Mouse (Mus musculus) forebrain, embryonic 12.5 days (tissue): ENCODE data around the gene Aida. TPM values are rescaled to one million over a fixed set of nuclear protein-coding genes. Genes with fewer than 3 reads are reported as not detected.
"Not testable (repeated sequence)": the region's sequence is repeated elsewhere in the genome, so short reads cannot be mapped to it uniquely, and the experiment has no call there.

Experiments
- ATAC-seq: fragments of 200-750 bp; cut with Nextera tagmentation; 2 replicates; pipeline ENCODE4 v1.8.0; 2017; ENCODE audit warnings: moderate TSS enrichment; ENCODE audit not compliant: low FRiP score
- H3K27ac ChIP-seq: fragments of 300-500 bp; sonication (generic); 2 replicates; pipeline ENCODE4 v1.5.1; 2016; ENCODE audit warnings: mild to moderate bottlenecking
- H3K27me3 ChIP-seq: fragments of 300-500 bp; sonication (generic); 2 replicates; pipeline ENCODE4 v1.6.1; 2016; ENCODE audit warnings: mild to moderate bottlenecking
- H3K36me3 ChIP-seq: fragments of 300-500 bp; sonication (generic); replicated peaks from 2 replicates; pipeline ENCODE4 v1.6.1; 2016; ENCODE audit warnings: mild to moderate bottlenecking
- H3K4me1 ChIP-seq: fragments of 300-500 bp; sonication (generic); 2 replicates; pipeline ENCODE4 v1.6.1; 2016
- H3K4me2 ChIP-seq: fragments of 300-500 bp; sonication (generic); 2 replicates; pipeline ENCODE4 v1.6.1; 2016; ENCODE audit warnings: mild to moderate bottlenecking, moderate library complexity
- H3K4me3 ChIP-seq: fragments of 300-500 bp; sonication (generic); replicated peaks from 2 replicates; pipeline ENCODE4 v1.5.1; 2016; ENCODE audit warnings: mild to moderate bottlenecking
- H3K9ac ChIP-seq: fragments of 300-500 bp; sonication (generic); 2 replicates; pipeline ENCODE4 v1.6.1; 2016; ENCODE audit warnings: mild to moderate bottlenecking
- H3K9me3 ChIP-seq: fragments of 300-500 bp; sonication (generic); 2 replicates; pipeline ENCODE4 v1.6.1; 2016
- WGBS: fragments of 180-500 bp; shearing (Covaris S2); methylation state at CpG from one replicate; pipeline ENCODE4 v1.1.7; 2016; 5-methylcytosine and 5-hydroxymethylcytosine counted together
- polyA plus RNA-seq: library from polyadenylated mRNA; unstranded; fragments of >200 nt; fragmentation: Nextera tagmentation; extraction: Ambion mirVana; gene quantifications from 2 replicates; pipeline ENCODE4 v1.2.1, GENCODE M21; 2016

Aida gene
- polyA plus RNA-seq, 1 experiment from 2014 or later = 65.9 TPM

- 94% methylated on average over 4 of the region's 4 CpGs for WGBS
- no peak for ATAC-seq
- Histone ChIP-seq H3K4me2 (no peak overlapping the region), H3K9ac (no peak overlapping the region), H3K27me3 (no peaks in the 10 kb centered on the region), H3K4me1 (no peaks in the 10 kb centered on the region), H3K36me3 (peaks cover 75% of the 10 kb centered on the region), H3K9me3 (no peaks in the 10 kb centered on the region), H3K27ac (no peak overlapping the region), H3K4me3 (no peak overlapping the region)
These were observed 6.8 kb upstream of the Aida start for GRCm38 (mm10) chr1:183289576-183289975.

GRCm38 (mm10) chr1:183296877-183297383, 540 bp downstream of the Aida start, which contains the start of gene Brox:
TSS of gene Brox (minus strand) at chr1:183297269.
- under 1% methylated on average over 37 of the region's 39 CpGs for WGBS
- Histone ChIP-seq H3K36me3 (peaks cover 12% of the 10 kb centered on the region), H3K4me3 (peak within 1 kb of the TSS; percentile 50), H3K27ac (peak within 1 kb of the TSS; percentile 73), H3K27me3 (no peaks in the 10 kb centered on the region), H3K9ac (peak within 1 kb of the TSS; percentile 54), H3K9me3 (no peaks in the 10 kb centered on the region), H3K4me1 (0 out of 2 replicates have a peak, but pooled peaks cover 4% of the 10 kb centered on the region), H3K4me2 (peak within 1 kb of the TSS; percentile 57)
- peak; percentile 93 for ATAC-seq

DNA sequence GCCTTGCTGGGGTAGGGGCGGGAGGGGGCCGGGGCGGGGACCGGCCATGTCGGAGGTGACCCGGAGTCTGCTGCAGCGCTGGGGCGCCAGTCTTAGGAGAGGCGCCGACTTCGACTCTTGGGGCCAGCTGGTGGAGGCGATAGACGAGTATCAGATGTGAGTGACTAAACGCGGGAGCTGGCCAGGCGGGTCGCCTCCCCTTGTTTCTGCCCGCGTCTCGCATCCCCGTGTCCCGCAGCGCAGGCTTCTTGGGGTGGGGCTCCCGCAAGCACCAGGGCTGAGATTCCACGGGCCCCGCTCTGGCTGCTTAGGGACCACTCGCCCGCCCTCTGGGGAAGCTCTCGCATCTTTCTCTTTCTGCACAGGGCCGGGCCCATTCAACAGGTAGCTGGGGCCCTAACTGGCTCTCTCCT, 1.1 kb downstream of the Aida start:
- Histone ChIP-seq H3K27me3 (no peaks in the 10 kb centered on the region), H3K9ac (peak overlapping the region; percentile 47), H3K4me3 (peak overlapping the region; percentile 50), H3K36me3 (peaks cover 7% of the 10 kb centered on the region; the same call in 1 of the 2 replicates), H3K4me2 (peak overlapping the region; percentile 57), H3K27ac (peak overlapping the region; percentile 8), H3K9me3 (no peaks in the 10 kb centered on the region), H3K4me1 (0 out of 2 replicates have a peak, but pooled peaks cover 4% of the 10 kb centered on the region)
- peak; percentile 59 for ATAC-seq
- WGBS = 0% methylated on average over 26 of the region's 30 CpGs

- Histone ChIP-seq H3K27ac (no peak overlapping the region), H3K9ac (peak overlapping the region; percentile 47), H3K9me3 (no peaks in the 10 kb centered on the region), H3K36me3 (peaks cover 4% of the 10 kb centered on the region; the same call in 1 of the 2 replicates), H3K4me1 (0 out of 2 replicates have a peak, but pooled peaks cover 4% of the 10 kb centered on the region), H3K27me3 (no peaks in the 10 kb centered on the region), H3K4me3 (peak overlapping the region; percentile 50), H3K4me2 (peak overlapping the region; percentile 57)
- ATAC-seq = no peak
- WGBS = under 1% methylated on average over 20 of the region's 20 CpGs
These were observed 1.6 kb downstream of the Aida start for GRCm38 (mm10) chr1:183297886-183298489.

- no peak overlapping the region for H3K4me3 ChIP-seq
- no peak for ATAC-seq
These were observed 2.8 kb downstream of the Aida start for GRCm38 (mm10) chr1:183299161-183299560.

DNA sequence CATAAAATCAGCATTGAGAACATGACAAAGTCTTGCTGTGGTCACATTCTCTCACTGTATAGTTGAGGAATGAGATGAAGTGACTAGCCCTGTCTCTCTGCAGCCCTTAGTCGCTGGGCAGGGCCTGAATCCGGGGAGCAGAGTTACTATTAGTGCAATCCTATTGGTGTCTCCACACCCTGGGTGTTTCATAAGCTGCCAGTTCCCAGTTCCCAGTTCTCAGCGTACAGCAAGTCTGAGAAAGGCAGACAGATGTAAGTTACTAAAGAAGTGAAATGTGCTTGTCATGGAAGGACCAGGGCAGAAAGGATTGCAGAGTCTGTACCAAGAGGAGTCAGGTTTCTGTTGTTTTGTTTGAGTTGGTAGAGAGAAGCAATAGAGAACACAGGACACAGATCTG, 11.2 kb downstream of the Aida start:
- Histone ChIP-seq H3K27me3 (no peaks in the 10 kb centered on the region), H3K4me2 (no peak overlapping the region), H3K9ac (no peak overlapping the region), H3K36me3 (no peaks in the 10 kb centered on the region; the same call in none of the 2 replicates), H3K27ac (no peak overlapping the region), H3K4me1 (no peaks in the 10 kb centered on the region), H3K9me3 (no peaks in the 10 kb centered on the region), H3K4me3 (no peak overlapping the region)
- ATAC-seq = no peak
- WGBS = 72% methylated on average over 3 of the region's 3 CpGs

More at GRCm38 (mm10) chr1:183299161-183299560, 2.8 kb downstream of the Aida start:
- Histone ChIP-seq H3K4me1 (0 out of 2 replicates have a peak, but pooled peaks cover 4% of the 10 kb centered on the region), H3K36me3 (no peaks in the 10 kb centered on the region), H3K27ac (no peak overlapping the region), H3K27me3 (no peaks in the 10 kb centered on the region), H3K4me2 (no peak overlapping the region), H3K9me3 (no peaks in the 10 kb centered on the region), H3K9ac (no peak overlapping the region)
- 88% methylated on average over 6 of the region's 6 CpGs for WGBS

GRCm38 (mm10) chr1:183308476-183308875, 12.1 kb downstream of the Aida start:
- no peaks in the 10 kb centered on the region; the same call in none of the 2 replicates for H3K36me3 ChIP-seq
- no peak overlapping the region for H3K9ac ChIP-seq
- H3K9me3 ChIP-seq = no peaks in the 10 kb centered on the region
- H3K4me3 ChIP-seq = no peak overlapping the region
- WGBS = 91% methylated on average over 1 of the region's 1 CpGs
- no peaks in the 10 kb centered on the region for H3K27me3 ChIP-seq
- H3K4me1 ChIP-seq = no peaks in the 10 kb centered on the region
- no peak overlapping the region for H3K27ac ChIP-seq
- ATAC-seq = no peak
- no peak overlapping the region for H3K4me2 ChIP-seq

DNA sequence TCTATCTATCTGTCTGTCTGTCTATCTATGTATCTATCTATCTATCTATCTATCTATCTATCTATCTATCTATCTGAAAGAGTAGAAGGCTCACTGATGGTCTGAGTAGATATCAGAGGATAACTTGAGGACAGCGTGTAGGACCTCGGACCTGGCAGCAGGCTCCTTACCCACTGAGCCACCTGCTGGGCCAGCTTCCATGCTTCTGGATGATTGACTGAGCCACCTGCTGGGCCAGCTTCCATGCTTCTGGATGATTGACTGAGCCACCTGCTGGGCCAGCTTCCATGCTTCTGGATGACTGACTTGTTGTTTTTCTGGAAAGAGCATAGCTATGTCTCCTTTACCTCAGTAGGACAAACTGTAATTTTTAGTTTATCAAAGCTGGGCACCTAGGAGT, 13.2 kb downstream of the Aida start:
- not testable (repeated sequence) for H3K4me3 ChIP-seq, ATAC-seq, H3K9me3 ChIP-seq, H3K27ac ChIP-seq, H3K36me3 ChIP-seq, H3K4me2 ChIP-seq, H3K9ac ChIP-seq, H3K4me1 ChIP-seq, H3K27me3 ChIP-seq
- 74% methylated on average over 2 of the region's 2 CpGs for WGBS

- ATAC-seq = no peak
- H3K9ac ChIP-seq = no peak overlapping the region
- no peaks in the 10 kb centered on the region for H3K9me3 ChIP-seq
- 93% methylated on average over 2 of the region's 2 CpGs for WGBS
- no peaks in the 10 kb centered on the region for H3K4me1 ChIP-seq
- no peak overlapping the region for H3K4me2 ChIP-seq
- H3K27ac ChIP-seq = no peak overlapping the region
- peaks cover 28% of the 10 kb centered on the region for H3K36me3 ChIP-seq
- no peak overlapping the region for H3K4me3 ChIP-seq
- H3K27me3 ChIP-seq = no peaks in the 10 kb centered on the region
These were observed 15.7 kb downstream of the Aida start for GRCm38 (mm10) chr1:183312076-183312475.

- WGBS = 88% methylated on average over 2 of the region's 2 CpGs
These were observed 19.4 kb downstream of the Aida start for GRCm38 (mm10) chr1:183315783-183316182.

GRCm38 (mm10) chr1:183320708-183321107, 24.3 kb downstream of the Aida start:
- peaks cover 64% of the 10 kb centered on the region for H3K36me3 ChIP-seq
- no peak overlapping the region for H3K4me2 ChIP-seq
- H3K4me1 ChIP-seq = no peaks in the 10 kb centered on the region
- 85% methylated on average over 3 of the region's 3 CpGs for WGBS
- H3K27me3 ChIP-seq = no peaks in the 10 kb centered on the region
- peaks cover 3% of the 10 kb centered on the region; the same call in 1 of the 2 replicates for H3K9me3 ChIP-seq
- no peak for ATAC-seq
- no peak overlapping the region for H3K27ac ChIP-seq
- H3K9ac ChIP-seq = no peak overlapping the region
- no peak overlapping the region for H3K4me3 ChIP-seq

More at GRCm38 (mm10) chr1:183315783-183316182, 19.4 kb downstream of the Aida start:
- H3K27ac ChIP-seq = no peak overlapping the region
- peaks cover 52% of the 10 kb centered on the region for H3K36me3 ChIP-seq
- H3K4me3 ChIP-seq = no peak overlapping the region
- no peak overlapping the region for H3K4me2 ChIP-seq
- no peak for ATAC-seq
- no peaks in the 10 kb centered on the region for H3K4me1 ChIP-seq
- no peaks in the 10 kb centered on the region for H3K27me3 ChIP-seq
- H3K9me3 ChIP-seq = no peaks in the 10 kb centered on the region
- H3K9ac ChIP-seq = no peak overlapping the region

GRCm38 (mm10) chr1:183322496-183322895, 26.1 kb downstream of the Aida start:
- not testable (repeated sequence) for H3K9ac ChIP-seq, H3K9me3 ChIP-seq, H3K27me3 ChIP-seq, H3K4me2 ChIP-seq, H3K4me1 ChIP-seq, H3K27ac ChIP-seq, H3K4me3 ChIP-seq, ATAC-seq
- 93% methylated on average over 5 of the region's 5 CpGs for WGBS
- H3K36me3 ChIP-seq = peaks cover 64% of the 10 kb centered on the region

DNA sequence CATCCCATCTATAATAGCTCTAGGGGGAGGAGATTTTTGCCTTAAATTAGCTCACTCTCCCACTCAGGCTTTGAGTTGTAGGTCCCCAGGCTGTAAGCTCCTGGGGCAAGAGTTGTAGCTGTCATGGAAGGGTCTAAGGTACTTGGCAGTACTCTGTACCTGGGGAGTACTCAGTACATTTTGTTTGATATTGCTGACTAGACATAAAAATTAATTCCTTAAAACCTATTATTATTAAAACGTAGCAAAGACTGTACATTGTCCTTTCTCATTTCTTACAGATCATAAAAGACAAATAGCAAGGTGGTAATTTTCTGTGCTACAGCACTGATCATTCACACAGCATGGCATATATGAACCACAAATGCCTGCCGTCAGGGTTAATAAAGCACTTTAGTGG, 27.5 kb downstream of the Aida start:
- peaks cover 68% of the 10 kb centered on the region for H3K36me3 ChIP-seq

More for the DNA sequence above, 27.5 kb downstream of the Aida start:
- no peak overlapping the region for H3K4me3 ChIP-seq
- ATAC-seq = no peak
- WGBS = 98% methylated on average over 2 of the region's 2 CpGs
- no peak overlapping the region for H3K27ac ChIP-seq
- peaks cover 3% of the 10 kb centered on the region; the same call in 1 of the 2 replicates for H3K9me3 ChIP-seq
- H3K27me3 ChIP-seq = no peaks in the 10 kb centered on the region
- no peak overlapping the region for H3K9ac ChIP-seq
- no peak overlapping the region for H3K4me2 ChIP-seq
- no peaks in the 10 kb centered on the region for H3K4me1 ChIP-seq
